ENCODE assay signal across 9 mouse cellular contexts in genomic region chr11:5057541-5057855, GRCm38 (mm10). TPM values are rescaled to one million over a fixed set of nuclear protein-coding genes. Genes with fewer than 3 reads are reported as not detected.
DNase-seq lines count a peak whose midpoint lies in the region; ATAC-seq and TF ChIP-seq lines count a peak whose summit lies in the region.
"Had no signal": no experiment of that assay in that cellular context is flagged by ENCODE, and none has a peak within 500 bp of the region (broad histone marks: within the 10 kb centered on the region; RNA-seq: fewer than 3 reads in every experiment).

No protein-coding gene starts in this region.

- no peak overlapping the region for H3K27ac ChIP-seq in heart, embryonic 11.5 days (ENCODE audit: low read depth, low read length)
- no peak overlapping the region for H3K27ac ChIP-seq in hindbrain, embryonic 12.5 days
- no peak overlapping the region for H3K27ac ChIP-seq in midbrain, embryonic 12.5 days (replicated peaks)

- peak overlapping the region; percentile 55 for H3K4me3 ChIP-seq in heart, embryonic 11.5 days (ENCODE audit: low read depth, low read length)
- peak overlapping the region; percentile 69; the same call in 1 of the 2 replicates for H3K4me3 ChIP-seq in G1E (ENCODE audit: low read depth, low read length)
- H3K4me3 ChIP-seq in hindbrain, embryonic 12.5 days, result peak overlapping the region; percentile 43
- H3K4me3 ChIP-seq in midbrain, embryonic 12.5 days, result peak overlapping the region; percentile 40

- no peak for ATAC-seq in heart, embryonic 11.5 days (replicated peaks; ENCODE audit: insufficient number of reproducible peaks, low FRiP score, low TSS enrichment)
- ATAC-seq in G1E (ENCODE audit: extremely low read depth, insufficient number of reproducible peaks, low FRiP score, poor library complexity, severe bottlenecking), result no peak
- no peak for ATAC-seq in hindbrain, embryonic 12.5 days (ENCODE audit: low FRiP score)
- ATAC-seq in midbrain, embryonic 12.5 days (ENCODE audit: low FRiP score, low read depth), result no peak

- no peaks in the 10 kb centered on the region for H3K9me3 ChIP-seq in heart, embryonic 11.5 days (replicated peaks; ENCODE audit: control insufficient read depth, low read length)
- peaks cover 20% of the 10 kb centered on the region for H3K9me3 ChIP-seq in G1E (replicated peaks)
- H3K9me3 ChIP-seq in hindbrain, embryonic 12.5 days (replicated peaks), result no peaks in the 10 kb centered on the region
- no peaks in the 10 kb centered on the region for H3K9me3 ChIP-seq in midbrain, embryonic 12.5 days

- peak overlapping the region; percentile 58; the same call in 1 of the 2 replicates for H3K9ac ChIP-seq in heart, embryonic 11.5 days (ENCODE audit: low read depth, low read length)
- H3K9ac ChIP-seq in hindbrain, embryonic 12.5 days, result peak overlapping the region; percentile 59; the same call in 1 of the 2 replicates
- peak overlapping the region; percentile 46 for H3K9ac ChIP-seq in midbrain, embryonic 12.5 days (replicated peaks)

- 20% methylated on average over 8 of the region's 8 CpGs for WGBS in heart, embryonic 11.5 days (ENCODE audit: insufficient replicate concordance)
- 14% methylated on average over 8 of the region's 8 CpGs for WGBS in hindbrain, embryonic 12.5 days
- 11% methylated on average over 8 of the region's 8 CpGs for WGBS in midbrain, embryonic 12.5 days

- H3K4me2 ChIP-seq in heart, embryonic 11.5 days, result peak overlapping the region; percentile 95
- H3K4me2 ChIP-seq in hindbrain, embryonic 12.5 days (replicated peaks), result peak overlapping the region; percentile 88
- H3K4me2 ChIP-seq in midbrain, embryonic 12.5 days (replicated peaks), result peak overlapping the region; percentile 62

- peaks cover 71% of the 10 kb centered on the region for H3K27me3 ChIP-seq in heart, embryonic 11.5 days (ENCODE audit: control insufficient read depth, insufficient read depth, low read length)
- H3K27me3 ChIP-seq in G1E (ENCODE audit: insufficient read depth, low read length), result peaks cover 45% of the 10 kb centered on the region
- peaks cover 76% of the 10 kb centered on the region for H3K27me3 ChIP-seq in hindbrain, embryonic 12.5 days
- H3K27me3 ChIP-seq in midbrain, embryonic 12.5 days, result peaks cover 73% of the 10 kb centered on the region

- peaks cover 36% of the 10 kb centered on the region for H3K4me1 ChIP-seq in heart, embryonic 11.5 days (ENCODE audit: control insufficient read depth, insufficient read depth, low read length)
- peaks cover 57% of the 10 kb centered on the region for H3K4me1 ChIP-seq in G1E (ENCODE audit: insufficient read depth, low read depth, low read length)
- peaks cover 54% of the 10 kb centered on the region for H3K4me1 ChIP-seq in hindbrain, embryonic 12.5 days
- peaks cover 47% of the 10 kb centered on the region for H3K4me1 ChIP-seq in midbrain, embryonic 12.5 days

- DNase-seq in heart, adult 18-20 months, result no peak
- no peak for DNase-seq in G1E (ENCODE audit: low spot score)
- DNase-seq in frontal cortex, postnatal 10 days (ENCODE audit: low spot score in 2 of 2), result no peak
- DNase-seq in testis, postnatal 10 days (ENCODE audit: low spot score), result no peak
- no peak for DNase-seq in layer of hippocampus, postnatal 36 days

- TF ChIP-seq CTCF in G1E (IDR thresholded peaks at IDR 0.05; ENCODE audit: low read depth, low read length), result no peak

- no peaks in the 10 kb centered on the region for H3K36me3 ChIP-seq in heart, embryonic 11.5 days (ENCODE audit: control insufficient read depth, insufficient read depth, low read length)
- peaks cover 36% of the 10 kb centered on the region for H3K36me3 ChIP-seq in G1E (replicated peaks)
- no peaks in the 10 kb centered on the region for H3K36me3 ChIP-seq in hindbrain, embryonic 12.5 days
- no peaks in the 10 kb centered on the region for H3K36me3 ChIP-seq in midbrain, embryonic 12.5 days

RNA-seq across cellular contexts. Expression of gene Rasl10a, which starts 0.4 kb away (rescaled TPM):
- polyA plus RNA-seq in heart, embryonic 11.5 days (2014; fragmentation: Nextera tagmentation; extraction: Ambion mirVana), result 0.92 and 1.1 TPM in 2 replicates
- total RNA-seq in heart, adult 18-20 months (2021), result 1 to 10 TPM; 3.8 to 5.6 TPM
- total RNA-seq in G1E (2014; fragmentation: Nextera tagmentation) (not detected in 2 replicates), G1E (2017) (0.55 TPM in 1 of 2 replicates, not detected in the other)
- polyA plus RNA-seq in G1E (2012), result 0.37 and 0.47 TPM in 2 replicates
- 0.96 and 1.6 TPM in 2 replicates for polyA plus RNA-seq in hindbrain, embryonic 12.5 days (2016; fragmentation: Nextera tagmentation; extraction: Ambion mirVana)
- polyA plus RNA-seq in midbrain, embryonic 12.5 days (2016; fragmentation: Nextera tagmentation; extraction: Ambion mirVana), result 0.37 and 0.63 TPM in 2 replicates
- 100 to 1,000 TPM in 1 of 2 experiments, 10 to 100 TPM in 1; 88.6 to 112 TPM for total RNA-seq in layer of hippocampus, postnatal 36 days (2021)
- total RNA-seq: granulocyte monocyte progenitor cell, adult 5-6 weeks had no signal

RNA-seq across cellular contexts. Expression of gene Gas2l1, which starts 7.6 kb away (rescaled TPM):
- polyA plus RNA-seq in heart, embryonic 11.5 days (2014; fragmentation: Nextera tagmentation; extraction: Ambion mirVana), result 23.2 and 26.3 TPM in 2 replicates
- 10 to 100 TPM; 16.1 to 17.6 TPM for total RNA-seq in heart, adult 18-20 months (2021)
- 29.4 and 32.1 TPM in 2 replicates for total RNA-seq in G1E (2014; fragmentation: Nextera tagmentation)
- total RNA-seq in G1E (2017), result 18.2 and 22.1 TPM in 2 replicates
- polyA plus RNA-seq in G1E (2012), result 103 and 113 TPM in 2 replicates
- 39.4 and 41.0 TPM in 2 replicates for polyA plus RNA-seq in hindbrain, embryonic 12.5 days (2016; fragmentation: Nextera tagmentation; extraction: Ambion mirVana)
- polyA plus RNA-seq in midbrain, embryonic 12.5 days (2016; fragmentation: Nextera tagmentation; extraction: Ambion mirVana), result 31.9 and 35.0 TPM in 2 replicates
- 100 to 1,000 TPM in 1 of 2 experiments, 10 to 100 TPM in 1; 95.7 to 104 TPM for total RNA-seq in layer of hippocampus, postnatal 36 days (2021)

RNA-seq across cellular contexts. Expression of gene Rhbdd3, which starts 41.2 kb away (rescaled TPM):
- 23.5 and 25.7 TPM in 2 replicates for polyA plus RNA-seq in heart, embryonic 11.5 days (2014; fragmentation: Nextera tagmentation; extraction: Ambion mirVana)
- total RNA-seq in heart, adult 18-20 months (2021), result 10 to 100 TPM; 25.6 to 28.2 TPM
- total RNA-seq in G1E (2014; fragmentation: Nextera tagmentation) (9.7 and 10.9 TPM in 2 replicates), G1E (2017) (19.4 and 21.1 TPM in 2 replicates)
- 37.2 and 42.8 TPM in 2 replicates for polyA plus RNA-seq in G1E (2012)
- 27.0 and 28.9 TPM in 2 replicates for polyA plus RNA-seq in hindbrain, embryonic 12.5 days (2016; fragmentation: Nextera tagmentation; extraction: Ambion mirVana)
- polyA plus RNA-seq in midbrain, embryonic 12.5 days (2016; fragmentation: Nextera tagmentation; extraction: Ambion mirVana), result 29.0 and 30.3 TPM in 2 replicates
- total RNA-seq in layer of hippocampus, postnatal 36 days (2021), result 10 to 100 TPM; 20.2 to 22.2 TPM

RNA-seq across cellular contexts. Expression of gene Ewsr1, which starts 41.6 kb away (rescaled TPM):
- 255 and 322 TPM in 2 replicates for polyA plus RNA-seq in heart, embryonic 11.5 days (2014; fragmentation: Nextera tagmentation; extraction: Ambion mirVana)
- total RNA-seq in heart, adult 18-20 months (2021), result 100 to 1,000 TPM in 1 of 2 experiments, 10 to 100 TPM in 1; 70.0 to 104 TPM
- total RNA-seq in G1E (2014; fragmentation: Nextera tagmentation) (454 and 476 TPM in 2 replicates), G1E (2017) (527 and 560 TPM in 2 replicates)
- 1,012 and 1,154 TPM in 2 replicates for polyA plus RNA-seq in G1E (2012)
- 823 and 828 TPM in 2 replicates for polyA plus RNA-seq in hindbrain, embryonic 12.5 days (2016; fragmentation: Nextera tagmentation; extraction: Ambion mirVana)
- polyA plus RNA-seq in midbrain, embryonic 12.5 days (2016; fragmentation: Nextera tagmentation; extraction: Ambion mirVana), result 891 and 892 TPM in 2 replicates
- 100 to 1,000 TPM; 319 to 373 TPM for total RNA-seq in layer of hippocampus, postnatal 36 days (2021)
